Mouse (Mus musculus): ENCODE results near the gene Htr1b. TPM values are rescaled to one million over a fixed set of nuclear protein-coding genes. Genes with fewer than 3 reads are reported as not detected.

Htr1b gene
- not detected for total RNA-seq (2023)

GRCm38 (mm10) chr9:81633437-81633973 is at the start of gene Htr1b:
TSS of gene Htr1b (minus strand) at chr9:81633828.

Other genes with a start within 250 kb of the Htr1b start
- not detected for gene Mei4, start 229.8 kb upstream of the Htr1b start, total RNA-seq (2023)